Mouse (Mus musculus) limb, embryonic 11.5 days (tissue): ENCODE measurements around the gene Col26a1. TPM values are rescaled to one million over a fixed set of nuclear protein-coding genes. Genes with fewer than 3 reads are reported as not detected.

Source experiments
- ATAC-seq: fragments of 200-750 bp; cut with Nextera tagmentation; 2 replicates; pipeline ENCODE4 v1.8.0; 2017; ENCODE audit warnings: low read depth; ENCODE audit not compliant: insufficient number of reproducible peaks, low FRiP score, low TSS enrichment
- DNase-seq: peaks from one replicate; pipeline ENCODE4 v3.0.0-alpha.2; 2015; ENCODE audit warnings: low spot score
- H3K27ac ChIP-seq: fragments of 300-500 bp; sonication (generic); replicated peaks from 2 replicates; pipeline ENCODE4 v1.5.1; 2014; ENCODE audit warnings: low read depth, mild to moderate bottlenecking, low read length
- H3K27me3 ChIP-seq: fragments of 300-500 bp; sonication (generic); 2 replicates; pipeline ENCODE4 v1.6.1; 2014; ENCODE audit warnings: mild to moderate bottlenecking, low read length, mixed read lengths; ENCODE audit not compliant: control insufficient read depth, insufficient read depth
- H3K36me3 ChIP-seq: fragments of 300-500 bp; sonication (generic); 2 replicates; pipeline ENCODE4 v1.6.1; 2014; ENCODE audit warnings: mild to moderate bottlenecking, low read length, moderate library complexity, mixed read lengths; ENCODE audit not compliant: control insufficient read depth, insufficient read depth
- H3K4me1 ChIP-seq: fragments of 300-500 bp; sonication (generic); 2 replicates; pipeline ENCODE4 v1.6.1; 2014; ENCODE audit warnings: low read length, mixed read lengths; ENCODE audit not compliant: control insufficient read depth, insufficient read depth
- H3K4me2 ChIP-seq: fragments of 300-500 bp; sonication (generic); 2 replicates; pipeline ENCODE4 v1.6.1; 2014; ENCODE audit warnings: low read depth, mild to moderate bottlenecking, moderate library complexity; ENCODE audit not compliant: severe bottlenecking
- H3K4me3 ChIP-seq: fragments of 300-500 bp; sonication (generic); 2 replicates; pipeline ENCODE4 v1.5.1; 2014; ENCODE audit warnings: low read depth, low read length
- H3K9ac ChIP-seq: fragments of 300-500 bp; sonication (generic); 2 replicates; pipeline ENCODE4 v1.6.1; 2014; ENCODE audit warnings: mild to moderate bottlenecking, low read length
- H3K9me3 ChIP-seq: fragments of 300-500 bp; sonication (generic); 2 replicates; pipeline ENCODE4 v1.6.1; 2016; ENCODE audit warnings: low read length; ENCODE audit not compliant: control insufficient read depth
- WGBS: fragments of 180-500 bp; shearing (Covaris S2); extraction: QIAGEN DNeasy Blood & Tissue Kit; methylation state at CpG from one replicate; pipeline ENCODE4 v1.1.7; 2014; 5-methylcytosine and 5-hydroxymethylcytosine counted together
- polyA plus RNA-seq: library from polyadenylated mRNA; unstranded; fragments of >200 nt; fragmentation: Nextera tagmentation; extraction: Ambion mirVana; gene quantifications from 2 replicates; pipeline ENCODE4 v1.2.1, GENCODE M21; 2014

Gene Col26a1
- polyA plus RNA-seq, 1 experiment from 2014 or later = 69.0 TPM

GRCm38 (mm10) chr5:136810539-136811374 lies 72.3 kb downstream of the Col26a1 start:
- Histone ChIP-seq H3K27me3 (no peaks in the 10 kb centered on the region), H3K36me3 (no peaks in the 10 kb centered on the region), H3K9me3 (no peaks in the 10 kb centered on the region; the same call in 1 of the 2 replicates), H3K9ac (peak overlapping the region; percentile 49), H3K4me1 (peaks cover 21% of the 10 kb centered on the region), H3K27ac (peak overlapping the region; percentile 95), H3K4me3 (no peak overlapping the region), H3K4me2 (peak overlapping the region; percentile 40)
- DNase-seq (peak; percentile 86), ATAC-seq (peak; percentile 51; the same call in 1 of the 2 replicates)
- 19% methylated on average over 30 of the region's 30 CpGs for whole genome bisulfite sequencing

- Histone ChIP-seq H3K36me3 (no peaks in the 10 kb centered on the region), H3K27me3 (no peaks in the 10 kb centered on the region), H3K27ac (peak overlapping the region; percentile 59; the same call in 1 of the 2 replicates), H3K9me3 (no peaks in the 10 kb centered on the region), H3K4me1 (peaks cover 55% of the 10 kb centered on the region), H3K9ac (no peak overlapping the region), H3K4me2 (no peak overlapping the region), H3K4me3 (no peak overlapping the region)
- WGBS = 38% methylated on average over 16 of the region's 16 CpGs
- DNase-seq = no peak
- no peak for ATAC-seq
Measured at GRCm38 (mm10) chr5:136806379-136807056, 76.5 kb downstream of the Col26a1 start.

GRCm38 (mm10) chr5:136805019-136805418 lies 78.0 kb downstream of the Col26a1 start:
- Histone ChIP-seq H3K27ac (peak overlapping the region; percentile 59; the same call in 1 of the 2 replicates), H3K4me3 (no peak overlapping the region), H3K4me1 (peaks cover 50% of the 10 kb centered on the region), H3K4me2 (no peak overlapping the region), H3K9ac (no peak overlapping the region), H3K36me3 (no peaks in the 10 kb centered on the region), H3K9me3 (no peaks in the 10 kb centered on the region), H3K27me3 (no peaks in the 10 kb centered on the region)
- DNase-seq (no peak), ATAC-seq (no peak)
- WGBS = 77% methylated on average over 6 of the region's 6 CpGs

- Histone ChIP-seq H3K9ac (peak overlapping the region; percentile 27; the same call in 1 of the 2 replicates), H3K4me3 (no peak overlapping the region), H3K27me3 (no peaks in the 10 kb centered on the region), H3K27ac (peak overlapping the region; percentile 21; the same call in 1 of the 2 replicates), H3K4me1 (peaks cover 46% of the 10 kb centered on the region), H3K9me3 (no peaks in the 10 kb centered on the region), H3K36me3 (no peaks in the 10 kb centered on the region), H3K4me2 (no peak overlapping the region)
- DNase-seq = no peak
- no peak for ATAC-seq
- 48% methylated on average over 1 of the region's 1 CpGs for WGBS
Measured at GRCm38 (mm10) chr5:136804246-136804645, 78.8 kb downstream of the Col26a1 start.

GRCm38 (mm10) chr5:136802732-136803131 lies 80.3 kb downstream of the Col26a1 start:
- no peak for ATAC-seq
- Histone ChIP-seq H3K4me2 (peak overlapping the region; percentile 24), H3K4me3 (no peak overlapping the region), H3K4me1 (peaks cover 46% of the 10 kb centered on the region), H3K9me3 (no peaks in the 10 kb centered on the region), H3K27ac (no peak overlapping the region; the same call in 1 of the 2 replicates), H3K36me3 (no peaks in the 10 kb centered on the region), H3K27me3 (no peaks in the 10 kb centered on the region), H3K9ac (peak overlapping the region; percentile 41)
- peak; percentile 46 for DNase-seq
- WGBS = 8% methylated on average over 17 of the region's 17 CpGs

GRCm38 (mm10) chr5:136796917-136797316 lies 86.1 kb downstream of the Col26a1 start:
- peaks cover 4% of the 10 kb centered on the region; the same call in 1 of the 2 replicates for H3K4me1 ChIP-seq
- H3K4me3 ChIP-seq = no peak overlapping the region
- H3K4me2 ChIP-seq = no peak overlapping the region
- DNase-seq = no peak
- H3K9me3 ChIP-seq = peaks cover 6% of the 10 kb centered on the region
- no peaks in the 10 kb centered on the region for H3K27me3 ChIP-seq
- H3K9ac ChIP-seq = no peak overlapping the region
- no peak overlapping the region for H3K27ac ChIP-seq
- H3K36me3 ChIP-seq = no peaks in the 10 kb centered on the region; the same call in 1 of the 2 replicates
- no peak for ATAC-seq
- WGBS = 15% methylated on average over 2 of the region's 2 CpGs

- Histone ChIP-seq H3K4me3 (no peak overlapping the region), H3K4me1 (peaks cover 6% of the 10 kb centered on the region; the same call in 1 of the 2 replicates), H3K9ac (no peak overlapping the region), H3K27me3 (no peaks in the 10 kb centered on the region), H3K4me2 (no peak overlapping the region), H3K36me3 (no peaks in the 10 kb centered on the region; the same call in 1 of the 2 replicates), H3K9me3 (peaks cover 6% of the 10 kb centered on the region), H3K27ac (no peak overlapping the region)
- ATAC-seq (no peak), DNase-seq (no peak)
- 90% methylated on average over 15 of the region's 15 CpGs for WGBS
Measured at GRCm38 (mm10) chr5:136793807-136794206, 89.2 kb downstream of the Col26a1 start.

GRCm38 (mm10) chr5:136792541-136792940 lies 90.5 kb downstream of the Col26a1 start:
- no peak overlapping the region for H3K4me2 ChIP-seq
- DNase-seq (no peak), ATAC-seq (no peak)

More at GRCm38 (mm10) chr5:136792541-136792940, 90.5 kb downstream of the Col26a1 start:
- H3K27ac ChIP-seq = peak overlapping the region; percentile 24; the same call in 1 of the 2 replicates
- H3K4me3 ChIP-seq = no peak overlapping the region
- H3K27me3 ChIP-seq = no peaks in the 10 kb centered on the region
- H3K36me3 ChIP-seq = no peaks in the 10 kb centered on the region; the same call in 1 of the 2 replicates
- WGBS = 73% methylated on average over 10 of the region's 10 CpGs
- H3K4me1 ChIP-seq = peaks cover 6% of the 10 kb centered on the region; the same call in 1 of the 2 replicates
- H3K9ac ChIP-seq = no peak overlapping the region; the same call in 1 of the 2 replicates
- H3K9me3 ChIP-seq = peaks cover 6% of the 10 kb centered on the region
